Mouse (Mus musculus): ENCODE data around the gene Tagap1. TPM values are rescaled to one million over a fixed set of nuclear protein-coding genes. Genes with fewer than 3 reads are reported as not detected.
"Not testable (repeated sequence)": the region's sequence is repeated elsewhere in the genome, so short reads cannot be mapped to it uniquely, and the experiment has no call there.

The Tagap1 gene
- polyA plus RNA-seq, 1 experiment from 2014 or later = 13.1 TPM

- Histone ChIP-seq H3K4me2 (peak overlapping the region; percentile 62), H3K4me3 (replicated peaks) (peak overlapping the region; percentile 66)
- not testable (repeated sequence) for H3K27ac ChIP-seq (replicated peaks); H3K36me3 ChIP-seq (replicated peaks); H3K27me3 ChIP-seq; H3K9ac ChIP-seq; H3K9me3 ChIP-seq (replicated peaks); H3K4me1 ChIP-seq (replicated peaks)
- WGBS (ENCODE audit: insufficient replicate concordance) = 0% methylated on average over 17 of the region's 48 CpGs
- ATAC-seq (ENCODE audit: insufficient read depth) = peak; percentile 97
These were observed 435 bp upstream of the Tagap1 start for GRCm38 (mm10) chr17:6961181-6962000.

DNA sequence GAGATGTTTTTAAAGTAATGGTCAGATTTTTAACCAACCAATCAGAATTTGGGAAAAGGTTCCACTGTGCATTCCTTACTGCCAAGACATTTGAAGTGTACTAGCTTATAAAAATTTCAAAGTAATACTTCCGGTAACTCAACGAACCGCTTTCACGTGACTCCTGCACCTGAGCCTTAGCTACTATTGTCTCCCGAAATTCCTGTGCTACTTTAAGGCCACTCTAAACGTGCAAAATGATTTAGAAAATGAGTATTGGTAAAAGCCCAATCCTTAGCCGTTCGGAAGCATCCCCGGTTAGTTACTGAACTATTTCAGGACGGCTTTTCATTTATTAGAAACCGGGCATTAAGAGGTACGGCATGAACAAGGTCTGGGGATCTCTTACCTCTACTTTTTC is 607 bp downstream of the Tagap1 start:
- Histone ChIP-seq H3K4me3 (replicated peaks) (peak overlapping the region; percentile 66), H3K4me2 (peak overlapping the region; percentile 64), H3K9ac (peak overlapping the region; percentile 62)
- 0% methylated on average over 12 of the region's 12 CpGs for WGBS (ENCODE audit: insufficient replicate concordance)
- H3K36me3 ChIP-seq (replicated peaks); H3K9me3 ChIP-seq (replicated peaks); ATAC-seq (ENCODE audit: insufficient read depth); H3K27me3 ChIP-seq; H3K27ac ChIP-seq (replicated peaks); H3K4me1 ChIP-seq (replicated peaks): not testable (repeated sequence)

DNA sequence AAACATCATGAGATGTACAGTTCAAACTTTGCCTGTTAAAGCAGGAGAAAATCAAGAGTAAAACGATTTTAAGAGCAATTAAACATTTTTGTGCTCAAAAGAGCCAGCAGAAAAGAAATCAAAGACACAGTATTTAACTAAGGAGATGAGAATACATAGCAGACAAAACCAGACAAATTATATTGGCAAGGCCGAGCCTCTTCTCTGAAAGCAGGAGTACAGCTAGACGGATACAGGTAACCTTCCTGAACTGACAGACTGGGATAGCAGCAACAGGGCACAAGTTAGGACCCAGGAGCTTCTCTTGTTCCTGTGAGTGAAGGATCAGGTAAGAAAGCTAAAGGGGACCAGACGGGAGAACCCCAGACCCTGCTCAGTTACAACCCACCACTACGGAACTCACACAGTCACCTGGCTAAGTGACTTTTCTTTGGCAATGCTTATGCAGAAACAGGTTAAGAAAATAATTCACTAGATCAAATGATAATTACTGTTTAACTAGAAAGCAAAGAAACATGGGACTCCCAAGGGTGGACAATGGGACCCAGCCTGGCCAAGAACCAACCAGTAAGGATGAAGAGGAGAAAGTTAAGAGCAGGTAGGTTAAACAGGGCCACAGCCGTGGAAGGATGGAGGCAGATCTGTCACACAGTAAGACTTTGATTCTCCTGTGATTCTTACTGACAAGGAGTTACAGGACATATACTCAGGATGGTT is 1.3 kb downstream of the Tagap1 start:
- Histone ChIP-seq H3K4me3 (replicated peaks) (peak overlapping the region; percentile 66), H3K4me2 (peak overlapping the region; percentile 64)
- not testable (repeated sequence) for H3K9me3 ChIP-seq (replicated peaks); ATAC-seq (ENCODE audit: insufficient read depth); H3K36me3 ChIP-seq (replicated peaks); H3K27me3 ChIP-seq; H3K9ac ChIP-seq; H3K4me1 ChIP-seq (replicated peaks); H3K27ac ChIP-seq (replicated peaks)
- 55% methylated on average over 5 of the region's 6 CpGs for WGBS (ENCODE audit: insufficient replicate concordance)

- not testable (repeated sequence) for ATAC-seq (ENCODE audit: insufficient read depth)
- 82% methylated on average over 7 of the region's 8 CpGs for WGBS (ENCODE audit: insufficient replicate concordance)
These were observed 2.1 kb downstream of the Tagap1 start for GRCm38 (mm10) chr17:6958881-6959280.

GRCm38 (mm10) chr17:6948769-6949228 is 12.2 kb downstream of the Tagap1 start:
- 6% methylated on average over 9 of the region's 9 CpGs for WGBS (ENCODE audit: insufficient replicate concordance)
- Histone ChIP-seq H3K9ac (0 out of 2 replicates have a peak overlapping the region, but pooled peaks have one; percentile 60), H3K4me2 (peak overlapping the region; percentile 89), H3K4me1 (replicated peaks) (peaks cover 11% of the 10 kb centered on the region), H3K4me3 (replicated peaks) (peak overlapping the region; percentile 67)
- peak; percentile 2; the same call in 1 of the 2 replicates for ATAC-seq (ENCODE audit: insufficient read depth)
- not testable (repeated sequence) for H3K27ac ChIP-seq (replicated peaks); H3K9me3 ChIP-seq (replicated peaks); H3K27me3 ChIP-seq; H3K36me3 ChIP-seq (replicated peaks)

More at GRCm38 (mm10) chr17:6958881-6959280, 2.1 kb downstream of the Tagap1 start:
- H3K27me3 ChIP-seq; H3K4me3 ChIP-seq (replicated peaks); H3K36me3 ChIP-seq (replicated peaks); H3K4me2 ChIP-seq; H3K27ac ChIP-seq (replicated peaks); H3K9me3 ChIP-seq (replicated peaks); H3K4me1 ChIP-seq (replicated peaks); H3K9ac ChIP-seq: not testable (repeated sequence)

GRCm38 (mm10) chr17:6947984-6948768 is 12.8 kb downstream of the Tagap1 start, which contains the start of gene Rsph3b:
TSS of gene Rsph3b (minus strand) at chr17:6948682.
- peaks cover 11% of the 10 kb centered on the region for H3K4me1 ChIP-seq (replicated peaks)
- H3K9me3 ChIP-seq (replicated peaks); H3K27me3 ChIP-seq; H3K36me3 ChIP-seq (replicated peaks): not testable (repeated sequence)
- under 1% methylated on average over 73 of the region's 73 CpGs for WGBS (ENCODE audit: insufficient replicate concordance)
- H3K27ac ChIP-seq (replicated peaks) = peak within 1 kb of the TSS; percentile 75
- peak within 1 kb of the TSS; percentile 60 for H3K9ac ChIP-seq
- peak within 1 kb of the TSS; percentile 89 for H3K4me2 ChIP-seq
- ATAC-seq (ENCODE audit: insufficient read depth) = peak; percentile 91
- H3K4me3 ChIP-seq (replicated peaks) = peak within 1 kb of the TSS; percentile 67

DNA sequence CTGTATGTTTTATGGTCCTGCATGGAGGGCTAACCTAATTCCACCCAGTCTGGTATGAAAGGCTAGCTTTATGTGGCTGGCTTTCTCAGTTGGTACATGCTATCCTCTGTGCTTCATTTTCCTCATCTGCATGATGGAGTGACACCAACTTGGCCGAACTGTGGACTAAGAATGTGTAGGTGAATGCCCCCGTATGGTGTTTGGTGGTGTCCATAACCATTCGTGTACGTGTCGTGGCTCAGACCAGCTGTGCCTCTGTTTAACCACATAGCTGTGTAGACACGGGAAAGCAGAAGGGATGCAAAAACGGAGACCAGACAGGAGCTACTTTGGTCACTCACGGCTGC is 13.3 kb downstream of the Tagap1 start:
- H3K36me3 ChIP-seq (replicated peaks); ATAC-seq (ENCODE audit: insufficient read depth); H3K9me3 ChIP-seq (replicated peaks); H3K9ac ChIP-seq; H3K27ac ChIP-seq (replicated peaks); H3K27me3 ChIP-seq: not testable (repeated sequence)
- H3K4me2 ChIP-seq = peak overlapping the region; percentile 89
- H3K4me3 ChIP-seq (replicated peaks) = peak overlapping the region; percentile 67
- no CpG with 5 or more reads among the region's 8 CpGs for WGBS (ENCODE audit: insufficient replicate concordance)
- H3K4me1 ChIP-seq (replicated peaks) = peaks cover 11% of the 10 kb centered on the region

GRCm38 (mm10) chr17:6942560-6942959 is 18.4 kb downstream of the Tagap1 start:
- not testable (repeated sequence) for ATAC-seq (ENCODE audit: insufficient read depth); H3K36me3 ChIP-seq (replicated peaks); H3K9ac ChIP-seq; H3K4me1 ChIP-seq (replicated peaks); H3K9me3 ChIP-seq (replicated peaks); H3K27ac ChIP-seq (replicated peaks); H3K27me3 ChIP-seq; H3K4me2 ChIP-seq; H3K4me3 ChIP-seq (replicated peaks)
- WGBS (ENCODE audit: insufficient replicate concordance) = no CpG with 5 or more reads among the region's 4 CpGs

DNA sequence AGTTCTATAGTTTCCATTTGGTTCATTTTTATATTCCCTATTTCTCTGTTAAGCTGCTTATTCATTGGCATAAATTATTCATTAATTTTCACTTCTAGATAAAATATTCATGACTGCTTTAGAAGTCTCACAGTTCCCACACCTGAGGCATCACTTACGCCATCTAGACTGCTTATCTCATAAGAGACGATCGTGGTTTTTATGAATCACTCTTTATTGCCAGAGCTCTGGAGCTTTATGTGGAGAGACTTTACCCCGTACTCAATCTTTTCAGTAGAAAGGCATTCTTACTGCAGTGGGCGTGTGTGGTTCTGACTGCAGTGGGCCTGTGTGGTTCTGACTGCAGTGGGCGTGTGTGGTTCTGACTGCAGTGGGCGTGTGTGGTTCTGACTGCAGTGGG is 29.3 kb downstream of the Tagap1 start:
- H3K4me3 ChIP-seq (replicated peaks); H3K27ac ChIP-seq (replicated peaks): not testable (repeated sequence)

DNA sequence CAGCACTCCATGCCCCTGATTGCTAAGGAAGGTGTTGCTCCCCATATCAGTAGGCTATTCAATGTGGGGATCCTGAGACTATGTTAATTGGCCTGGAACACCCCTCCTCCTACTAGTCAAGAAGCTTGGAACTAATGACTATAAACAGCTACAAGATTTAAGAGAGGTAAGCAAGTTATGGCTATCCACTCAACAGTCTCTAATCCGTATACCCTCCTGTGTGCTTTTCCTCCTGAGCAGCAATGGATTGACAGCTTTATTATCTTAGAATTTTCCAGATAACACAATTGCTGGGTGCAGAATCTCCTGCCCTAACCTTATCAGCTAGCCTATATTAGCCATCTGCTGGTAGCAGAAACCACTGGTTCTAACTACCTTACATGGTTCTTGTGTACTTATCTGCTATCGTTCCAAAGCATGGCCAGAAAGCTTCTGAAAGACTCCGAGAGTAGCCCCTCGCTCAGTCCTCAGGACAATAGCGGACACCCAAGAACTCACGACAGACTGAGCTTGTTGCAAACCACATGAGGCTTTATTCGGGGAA is 40.5 kb downstream of the Tagap1 start:
- H3K4me1 ChIP-seq (replicated peaks); H3K36me3 ChIP-seq (replicated peaks); H3K9ac ChIP-seq; H3K4me3 ChIP-seq (replicated peaks); H3K4me2 ChIP-seq; ATAC-seq (ENCODE audit: insufficient read depth); H3K27ac ChIP-seq (replicated peaks); H3K27me3 ChIP-seq; H3K9me3 ChIP-seq (replicated peaks): not testable (repeated sequence)
- 48% methylated on average over 7 of the region's 7 CpGs for WGBS (ENCODE audit: insufficient replicate concordance)

More for the DNA sequence above, 29.3 kb downstream of the Tagap1 start:
- H3K9me3 ChIP-seq (replicated peaks); H3K4me2 ChIP-seq; H3K36me3 ChIP-seq (replicated peaks); H3K9ac ChIP-seq; ATAC-seq (ENCODE audit: insufficient read depth); H3K4me1 ChIP-seq (replicated peaks); H3K27me3 ChIP-seq: not testable (repeated sequence)
- 87% methylated on average over 7 of the region's 7 CpGs for WGBS (ENCODE audit: insufficient replicate concordance)

DNA sequence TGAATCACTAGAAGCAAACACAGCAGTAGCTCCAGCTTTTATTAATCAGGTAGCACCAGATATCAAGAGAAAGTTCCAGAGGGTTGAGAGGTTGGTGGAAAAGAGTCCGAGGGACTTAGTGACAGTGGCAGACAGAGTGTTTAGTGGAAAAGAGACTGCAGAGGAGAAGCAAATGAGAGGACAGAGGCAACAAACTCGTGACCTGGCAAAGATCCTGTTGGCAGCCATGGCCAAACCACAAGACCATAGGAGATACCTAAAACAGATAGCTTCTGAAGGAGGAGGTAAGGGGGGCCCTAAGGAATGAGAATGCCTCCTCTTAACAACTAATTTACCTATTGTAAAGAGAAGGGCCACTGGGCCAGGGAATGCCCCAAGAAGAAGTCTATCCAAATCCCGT is 41.6 kb downstream of the Tagap1 start:
- ATAC-seq (ENCODE audit: insufficient read depth); H3K4me2 ChIP-seq; H3K9me3 ChIP-seq (replicated peaks); H3K36me3 ChIP-seq (replicated peaks); H3K4me3 ChIP-seq (replicated peaks); H3K27me3 ChIP-seq; H3K9ac ChIP-seq; H3K4me1 ChIP-seq (replicated peaks); H3K27ac ChIP-seq (replicated peaks): not testable (repeated sequence)
- WGBS (ENCODE audit: insufficient replicate concordance) = 45% methylated on average over 3 of the region's 3 CpGs

Data from liver, embryonic 15.5 days (tissue).